Mouse (Mus musculus): ENCODE data around the gene Cdk2. TPM values are rescaled to one million over a fixed set of nuclear protein-coding genes. Genes with fewer than 3 reads are reported as not detected.
A peak's percentile ranks its signal among the peaks of the same experiment; 100 is the strongest.

Gene Cdk2
- polyA plus RNA-seq, 2 experiments = 106 to 132 TPM

GRCm38 (mm10) chr10:128745946-128746613, 41.2 kb upstream of the Cdk2 start:
- H3K36me3 ChIP-seq (ENCODE audit: control insufficient read depth, insufficient read depth, low read length) = no peaks in the 10 kb centered on the region
- no peak overlapping the region for H3K4me2 ChIP-seq (replicated peaks; ENCODE audit: low read depth, low read length, severe bottlenecking)
- DNase-seq (ENCODE audit: low spot score) (no peak), ATAC-seq (ENCODE audit: low FRiP score, low read depth) (no peak)
- 92% methylated on average over 10 of the region's 10 CpGs for WGBS
- H3K4me1 ChIP-seq (ENCODE audit: control insufficient read depth, insufficient read depth, low read length) = peaks cover 21% of the 10 kb centered on the region
- TF ChIP-seq POLR2A (IDR thresholded peaks at IDR 0.05; ENCODE audit: borderline replicate concordance, extremely low read depth, insufficient read depth, insufficient read length) = no peak
- no peak overlapping the region for H3K27ac ChIP-seq (replicated peaks; ENCODE audit: low read depth, low read length)
- no peak overlapping the region for H3K9ac ChIP-seq (ENCODE audit: low read depth, low read length, severe bottlenecking)
- H3K4me3 ChIP-seq (replicated peaks; ENCODE audit: low read length) = no peak overlapping the region
- no peaks in the 10 kb centered on the region for H3K9me3 ChIP-seq (ENCODE audit: control insufficient read depth, low read length)
- H3K27me3 ChIP-seq (ENCODE audit: control insufficient read depth, insufficient read depth, low read length) = peaks cover 8% of the 10 kb centered on the region; the same call in 1 of the 2 replicates

GRCm38 (mm10) chr10:128744680-128745601, 40.1 kb upstream of the Cdk2 start, which contains the start of gene Dgka:
Gene Dgka (minus strand): TSS chr10:128744855.
- Histone ChIP-seq H3K27me3 (ENCODE audit: control insufficient read depth, insufficient read depth, low read length) (peaks cover 8% of the 10 kb centered on the region; the same call in 1 of the 2 replicates), H3K4me2 (replicated peaks; ENCODE audit: low read depth, low read length, severe bottlenecking) (peak within 1 kb of the TSS; percentile 88), H3K27ac (replicated peaks; ENCODE audit: low read depth, low read length) (peak within 1 kb of the TSS; percentile 46), H3K36me3 (ENCODE audit: control insufficient read depth, insufficient read depth, low read length) (no peaks in the 10 kb centered on the region), H3K4me3 (replicated peaks; ENCODE audit: low read length) (peak within 1 kb of the TSS; percentile 72), H3K4me1 (ENCODE audit: control insufficient read depth, insufficient read depth, low read length) (peaks cover 21% of the 10 kb centered on the region), H3K9me3 (ENCODE audit: control insufficient read depth, low read length) (no peaks in the 10 kb centered on the region), H3K9ac (ENCODE audit: low read depth, low read length, severe bottlenecking) (peak within 1 kb of the TSS; percentile 71)
- 21% methylated on average over 18 of the region's 18 CpGs for WGBS
- DNase-seq (ENCODE audit: low spot score) (no peak), ATAC-seq (ENCODE audit: low FRiP score, low read depth) (no peak)
- TF ChIP-seq POLR2A (IDR thresholded peaks at IDR 0.05; ENCODE audit: borderline replicate concordance, extremely low read depth, insufficient read depth, insufficient read length) = no peak

- Histone ChIP-seq H3K4me1 (ENCODE audit: control insufficient read depth, insufficient read depth, low read length) (peaks cover 18% of the 10 kb centered on the region), H3K36me3 (ENCODE audit: control insufficient read depth, insufficient read depth, low read length) (no peaks in the 10 kb centered on the region), H3K9ac (ENCODE audit: low read depth, low read length, severe bottlenecking) (peak overlapping the region; percentile 71), H3K4me3 (replicated peaks; ENCODE audit: low read length) (peak overlapping the region; percentile 72), H3K27me3 (ENCODE audit: control insufficient read depth, insufficient read depth, low read length) (peaks cover 8% of the 10 kb centered on the region; the same call in 1 of the 2 replicates), H3K4me2 (replicated peaks; ENCODE audit: low read depth, low read length, severe bottlenecking) (peak overlapping the region; percentile 88), H3K27ac (replicated peaks; ENCODE audit: low read depth, low read length) (peak overlapping the region; percentile 46; the same call in 1 of the 2 replicates), H3K9me3 (ENCODE audit: control insufficient read depth, low read length) (no peaks in the 10 kb centered on the region)
- TF ChIP-seq POLR2A (IDR thresholded peaks at IDR 0.05; ENCODE audit: borderline replicate concordance, extremely low read depth, insufficient read depth, insufficient read length) = no peak
- no peak for DNase-seq (ENCODE audit: low spot score)
- no peak for ATAC-seq (ENCODE audit: low FRiP score, low read depth)
- WGBS = 15% methylated on average over 8 of the region's 8 CpGs
These were observed 39.4 kb upstream of the Cdk2 start for GRCm38 (mm10) chr10:128744211-128744610.

- peak overlapping the region; percentile 46 for H3K27ac ChIP-seq (replicated peaks; ENCODE audit: low read depth, low read length)
- no peaks in the 10 kb centered on the region for H3K36me3 ChIP-seq (ENCODE audit: control insufficient read depth, insufficient read depth, low read length)
- DNase-seq (ENCODE audit: low spot score) (peak; percentile 54), ATAC-seq (ENCODE audit: low FRiP score, low read depth) (peak; percentile 18)
- TF ChIP-seq POLR2A (IDR thresholded peaks at IDR 0.05; ENCODE audit: borderline replicate concordance, extremely low read depth, insufficient read depth, insufficient read length) = no peak
- H3K4me2 ChIP-seq (replicated peaks; ENCODE audit: low read depth, low read length, severe bottlenecking) = peak overlapping the region; percentile 88
- peak overlapping the region; percentile 71 for H3K9ac ChIP-seq (ENCODE audit: low read depth, low read length, severe bottlenecking)
- under 1% methylated on average over 36 of the region's 37 CpGs for WGBS
- H3K9me3 ChIP-seq (ENCODE audit: control insufficient read depth, low read length) = no peaks in the 10 kb centered on the region
- peak overlapping the region; percentile 72 for H3K4me3 ChIP-seq (replicated peaks; ENCODE audit: low read length)
- H3K27me3 ChIP-seq (ENCODE audit: control insufficient read depth, insufficient read depth, low read length) = peaks cover 8% of the 10 kb centered on the region; the same call in 1 of the 2 replicates
- peaks cover 16% of the 10 kb centered on the region for H3K4me1 ChIP-seq (ENCODE audit: control insufficient read depth, insufficient read depth, low read length)
These were observed 39.0 kb upstream of the Cdk2 start for GRCm38 (mm10) chr10:128743791-128744191.

GRCm38 (mm10) chr10:128743235-128743634, 38.4 kb upstream of the Cdk2 start:
- DNase-seq (ENCODE audit: low spot score) = no peak
- H3K4me1 ChIP-seq (ENCODE audit: control insufficient read depth, insufficient read depth, low read length) = peaks cover 16% of the 10 kb centered on the region
- TF ChIP-seq POLR2A (IDR thresholded peaks at IDR 0.05; ENCODE audit: borderline replicate concordance, extremely low read depth, insufficient read depth, insufficient read length) = no peak
- no peaks in the 10 kb centered on the region for H3K36me3 ChIP-seq (ENCODE audit: control insufficient read depth, insufficient read depth, low read length)
- 7% methylated on average over 7 of the region's 7 CpGs for WGBS
- peak overlapping the region; percentile 72 for H3K4me3 ChIP-seq (replicated peaks; ENCODE audit: low read length)
- H3K4me2 ChIP-seq (replicated peaks; ENCODE audit: low read depth, low read length, severe bottlenecking) = peak overlapping the region; percentile 88
- no peak for ATAC-seq (ENCODE audit: low FRiP score, low read depth)
- peaks cover 8% of the 10 kb centered on the region; the same call in 1 of the 2 replicates for H3K27me3 ChIP-seq (ENCODE audit: control insufficient read depth, insufficient read depth, low read length)
- no peak overlapping the region for H3K27ac ChIP-seq (replicated peaks; ENCODE audit: low read depth, low read length)
- H3K9ac ChIP-seq (ENCODE audit: low read depth, low read length, severe bottlenecking) = peak overlapping the region; percentile 71
- H3K9me3 ChIP-seq (ENCODE audit: control insufficient read depth, low read length) = no peaks in the 10 kb centered on the region

Measured in limb, embryonic 14.5 days (tissue).